Mouse (Mus musculus): ENCODE measurements around the gene Capzb.

GRCm38 (mm10) chr4:139259302-139259871 is 66.7 kb downstream of the Capzb start:
- TF ChIP-seq CTCF (conservative IDR thresholded peaks at IDR 0.05; ENCODE audit: low read length) = no peak
- TF ChIP-seq POU5F1 (IDR thresholded peaks at IDR 0.05; ENCODE audit: borderline replicate concordance, low read length) = no peak
- TF ChIP-seq NANOG (IDR thresholded peaks at IDR 0.05; ENCODE audit: borderline replicate concordance, low read length) = no peak
